Mouse (Mus musculus) neural tube, embryonic 14.5 days (tissue): Measurements from ENCODE around the gene Map4k2. TPM values are rescaled to one million over a fixed set of nuclear protein-coding genes. Genes with fewer than 3 reads are reported as not detected.

Source experiments
- ATAC-seq: fragments of 200-750 bp; cut with Nextera tagmentation; 2 replicates; pipeline ENCODE4 v1.8.0; 2017; ENCODE audit warnings: low read depth, mild to moderate bottlenecking, moderate TSS enrichment, moderate library complexity
- H3K27ac ChIP-seq: fragments of 300-500 bp; sonication (generic); 2 replicates; pipeline ENCODE4 v1.5.1; 2014; ENCODE audit warnings: low read depth, mild to moderate bottlenecking, control low read depth, low read length, moderate library complexity, mixed read lengths
- H3K27me3 ChIP-seq: fragments of 300-500 bp; sonication (generic); 2 replicates; pipeline ENCODE4 v1.6.1; 2014; ENCODE audit warnings: low read length; ENCODE audit not compliant: control insufficient read depth, insufficient read depth
- H3K36me3 ChIP-seq: fragments of 300-500 bp; sonication (generic); 2 replicates; pipeline ENCODE4 v1.6.1; 2014; ENCODE audit warnings: low read length, mixed read lengths; ENCODE audit not compliant: control insufficient read depth, insufficient read depth
- H3K4me1 ChIP-seq: fragments of 300-500 bp; sonication (generic); 2 replicates; pipeline ENCODE4 v1.6.1; 2014; ENCODE audit warnings: low read length; ENCODE audit not compliant: control insufficient read depth, insufficient read depth
- H3K4me2 ChIP-seq: fragments of 300-500 bp; sonication (generic); 2 replicates; pipeline ENCODE4 v1.6.1; 2014; ENCODE audit warnings: mild to moderate bottlenecking, low read depth, low read length, control low read depth
- H3K4me3 ChIP-seq: fragments of 300-500 bp; sonication (generic); 2 replicates; pipeline ENCODE4 v1.5.1; 2014; ENCODE audit warnings: low read depth, low read length, control low read depth, mixed read lengths
- H3K9ac ChIP-seq: fragments of 300-500 bp; sonication (generic); replicated peaks from 2 replicates; pipeline ENCODE4 v1.6.1; 2014; ENCODE audit warnings: low read depth, mild to moderate bottlenecking, control low read depth, low read length, mixed read lengths
- H3K9me3 ChIP-seq: fragments of 300-500 bp; sonication (generic); 2 replicates; pipeline ENCODE4 v1.6.1; 2016; ENCODE audit warnings: low read length; ENCODE audit not compliant: control insufficient read depth
- WGBS: fragments of 180-500 bp; shearing (Covaris S2); extraction: QIAGEN DNeasy Blood & Tissue Kit; methylation state at CpG from one replicate; pipeline ENCODE4 v1.1.7; 2014; 5-methylcytosine and 5-hydroxymethylcytosine counted together
- polyA plus RNA-seq: library from polyadenylated mRNA; unstranded; fragments of >200 nt; fragmentation: Nextera tagmentation; extraction: Ambion mirVana; gene quantifications from 2 replicates; pipeline ENCODE4 v1.2.1, GENCODE M21; 2014

The Map4k2 gene
- polyA plus RNA-seq, 1 experiment from 2014 or later, result 13.3 TPM

DNA sequence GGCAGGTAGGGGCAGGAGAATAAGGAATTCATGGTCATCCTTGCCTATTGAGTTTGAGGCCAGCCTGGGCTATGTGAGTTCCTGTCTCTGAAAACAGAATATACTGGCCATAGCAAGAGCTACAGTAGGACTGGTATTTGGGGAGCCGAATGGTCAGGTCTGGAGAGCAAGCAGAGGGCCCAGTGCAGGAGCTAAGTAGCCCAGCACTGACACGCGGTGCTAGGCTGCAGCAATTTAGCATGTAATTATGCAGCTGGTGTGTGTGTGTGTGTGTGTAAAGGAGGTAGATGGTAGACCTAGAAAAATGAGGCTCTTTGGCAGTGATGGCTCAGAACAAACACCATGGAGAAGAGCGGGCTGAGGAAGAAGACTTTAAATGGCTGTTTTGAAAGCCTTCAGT, 6.7 kb downstream of the Map4k2 start:
- H3K4me3 ChIP-seq, result no peak overlapping the region
- H3K4me2 ChIP-seq, result no peak overlapping the region
- no peak overlapping the region for H3K9ac ChIP-seq
- H3K36me3 ChIP-seq, result peaks cover 22% of the 10 kb centered on the region
- 93% methylated on average over 4 of the region's 4 CpGs for whole genome bisulfite sequencing
- H3K27me3 ChIP-seq, result no peaks in the 10 kb centered on the region
- H3K4me1 ChIP-seq, result no peaks in the 10 kb centered on the region
- no peaks in the 10 kb centered on the region for H3K9me3 ChIP-seq
- no peak overlapping the region for H3K27ac ChIP-seq
- ATAC-seq, result no peak

DNA sequence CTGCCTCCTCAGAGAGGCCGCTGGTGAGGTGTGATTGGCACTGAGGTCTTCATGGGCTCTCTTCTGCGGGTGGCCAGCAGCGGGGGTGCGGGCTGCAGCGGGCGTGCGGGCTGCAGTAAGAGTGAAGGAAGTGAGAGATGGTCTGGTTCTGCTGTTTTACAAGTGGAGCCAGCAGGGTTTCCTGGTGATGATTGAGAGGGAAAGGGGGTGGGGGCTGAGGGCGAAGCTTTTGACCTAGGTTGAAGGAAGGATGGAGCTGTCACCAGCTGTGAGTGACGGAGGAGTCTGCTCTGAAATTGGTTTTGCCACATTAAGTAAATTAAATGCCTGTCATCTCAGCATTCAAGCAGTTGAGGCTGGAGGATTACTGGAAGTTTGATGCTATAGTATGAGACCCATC, 7.8 kb downstream of the Map4k2 start:
- H3K27me3 ChIP-seq, result no peaks in the 10 kb centered on the region
- H3K4me2 ChIP-seq, result no peak overlapping the region
- no peaks in the 10 kb centered on the region for H3K9me3 ChIP-seq
- no peak for ATAC-seq
- H3K27ac ChIP-seq, result no peak overlapping the region
- no peaks in the 10 kb centered on the region for H3K4me1 ChIP-seq
- H3K4me3 ChIP-seq, result no peak overlapping the region
- 52% methylated on average over 9 of the region's 9 CpGs for WGBS
- peaks cover 22% of the 10 kb centered on the region for H3K36me3 ChIP-seq
- H3K9ac ChIP-seq, result no peak overlapping the region

DNA sequence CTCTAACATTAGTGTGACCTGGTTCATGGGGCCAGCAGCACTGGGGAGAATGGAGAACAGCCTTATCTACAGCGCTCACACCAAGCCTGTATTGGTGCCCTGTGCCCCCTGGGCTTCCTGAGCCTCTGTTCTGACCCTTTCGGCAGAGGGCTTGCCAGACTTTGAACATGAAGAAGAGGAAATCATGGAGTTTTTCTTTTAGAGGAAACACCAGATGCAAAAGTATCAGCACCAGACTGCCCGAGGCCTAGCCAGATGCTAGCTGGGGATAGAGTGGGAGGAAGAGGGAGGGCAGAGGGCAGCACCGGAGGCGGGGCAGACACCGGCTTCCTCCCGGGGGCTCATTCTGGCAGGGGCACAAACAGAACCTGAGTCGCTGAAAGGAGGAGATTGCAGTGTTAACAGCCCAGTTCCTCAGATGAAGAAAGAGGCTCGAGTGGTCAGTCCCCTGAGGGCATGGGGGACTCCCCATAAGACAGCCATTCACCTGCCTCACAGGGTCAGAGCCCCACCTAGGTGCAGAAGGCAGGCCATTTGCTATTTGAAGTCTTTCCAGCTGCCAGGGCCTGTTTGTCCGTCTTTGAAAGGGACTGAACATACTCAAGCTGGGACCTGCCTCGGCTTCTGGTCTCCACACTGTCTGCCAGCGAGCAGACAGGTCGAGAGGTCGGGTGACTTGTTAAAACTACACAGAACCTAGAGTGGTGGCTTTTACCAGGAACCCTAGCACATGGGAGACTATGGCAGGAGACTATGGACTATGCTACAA, 8.5 kb downstream of the Map4k2 start:
- no peak for ATAC-seq
- Histone ChIP-seq H3K4me3 (no peak overlapping the region), H3K4me1 (no peaks in the 10 kb centered on the region), H3K36me3 (peaks cover 22% of the 10 kb centered on the region), H3K4me2 (no peak overlapping the region), H3K9me3 (no peaks in the 10 kb centered on the region), H3K9ac (no peak overlapping the region), H3K27ac (no peak overlapping the region), H3K27me3 (no peaks in the 10 kb centered on the region)
- 31% methylated on average over 14 of the region's 14 CpGs for WGBS

DNA sequence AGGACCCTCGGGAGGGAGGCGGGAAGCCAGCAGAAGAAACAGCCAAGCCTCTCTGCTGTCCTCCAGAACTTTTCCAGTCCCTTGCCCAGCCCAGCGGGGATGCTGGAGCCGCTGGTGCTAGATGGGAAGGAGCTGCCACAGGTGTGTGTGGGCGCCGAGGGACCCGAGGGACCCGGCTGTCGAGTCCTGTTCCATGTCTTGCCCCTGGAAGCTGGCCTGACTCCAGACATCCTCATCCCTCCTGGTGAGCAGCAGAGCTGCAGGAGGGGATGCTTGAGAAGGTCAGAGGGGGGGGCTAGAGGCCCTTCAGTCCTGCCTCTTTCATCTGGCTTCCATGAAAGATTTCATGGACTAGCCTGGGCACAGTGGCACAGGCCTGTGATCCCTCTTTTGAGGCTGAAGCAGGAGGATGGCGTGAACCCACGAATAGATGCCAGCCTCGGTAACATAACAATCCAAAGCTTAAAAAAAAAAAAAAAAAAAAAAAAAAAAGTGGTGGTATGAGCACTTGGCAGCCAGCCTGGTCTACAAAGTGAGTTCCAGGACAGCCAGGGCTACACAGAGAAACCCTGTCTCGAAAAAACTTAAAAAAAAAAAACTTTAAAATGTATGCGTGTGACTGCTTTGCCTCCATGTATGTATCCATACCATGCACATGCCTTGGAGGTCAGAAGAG, 10.6 kb downstream of the Map4k2 start:
- 74% methylated on average over 14 of the region's 14 CpGs for WGBS
- ATAC-seq, result no peak

DNA sequence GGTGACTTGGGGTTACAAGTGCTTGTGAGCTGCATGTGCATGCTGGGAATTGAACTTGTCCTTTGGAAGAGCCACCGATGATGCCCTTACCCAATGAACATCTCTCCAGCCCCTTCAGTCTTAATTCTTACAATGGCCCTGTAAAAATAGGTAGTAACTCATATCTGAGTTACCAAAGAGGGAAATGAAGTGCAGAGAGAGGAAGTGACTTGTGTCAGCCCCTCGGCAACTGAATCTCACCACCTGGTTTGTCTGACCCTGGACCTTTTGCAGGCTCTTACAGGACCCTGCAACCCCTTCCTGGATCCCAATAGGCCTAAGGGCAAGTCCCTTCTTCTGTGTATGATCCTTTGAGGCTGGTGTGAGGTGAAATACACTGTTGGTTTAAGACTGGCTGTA, 11.2 kb downstream of the Map4k2 start:
- Histone ChIP-seq H3K27me3 (no peaks in the 10 kb centered on the region), H3K4me2 (no peak overlapping the region), H3K36me3 (peaks cover 3% of the 10 kb centered on the region; the same call in 1 of the 2 replicates), H3K9me3 (no peaks in the 10 kb centered on the region), H3K9ac (no peak overlapping the region), H3K4me1 (no peaks in the 10 kb centered on the region), H3K4me3 (no peak overlapping the region), H3K27ac (no peak overlapping the region)
- ATAC-seq, result no peak
- WGBS, result 87% methylated on average over 2 of the region's 2 CpGs

More for the DNA sequence above, 10.6 kb downstream of the Map4k2 start:
- no peak overlapping the region for H3K27ac ChIP-seq
- H3K4me1 ChIP-seq, result no peaks in the 10 kb centered on the region
- H3K4me3 ChIP-seq, result no peak overlapping the region
- no peak overlapping the region for H3K9ac ChIP-seq
- H3K27me3 ChIP-seq, result no peaks in the 10 kb centered on the region
- no peak overlapping the region for H3K4me2 ChIP-seq
- peaks cover 7% of the 10 kb centered on the region for H3K36me3 ChIP-seq
- no peaks in the 10 kb centered on the region for H3K9me3 ChIP-seq

DNA sequence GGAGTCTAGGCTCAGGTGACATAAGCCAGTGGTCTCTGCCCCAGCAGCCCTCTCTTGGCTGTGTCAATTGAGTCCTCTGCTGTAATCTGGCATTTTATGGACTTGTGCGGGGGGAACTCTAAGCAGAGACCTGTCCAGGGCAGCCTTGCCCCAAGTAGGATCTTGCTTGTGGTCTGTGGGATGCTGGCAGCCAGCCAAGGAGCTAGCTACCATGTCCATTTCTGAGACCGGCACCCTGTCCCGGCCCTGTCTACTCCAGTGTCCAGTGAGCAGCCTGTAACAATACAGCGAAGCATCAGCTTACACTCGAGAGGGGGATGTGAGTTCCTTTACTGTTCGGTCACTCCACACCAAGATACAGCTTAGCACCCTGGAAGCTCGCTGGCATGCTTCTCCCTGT, 13.1 kb downstream of the Map4k2 start:
- Histone ChIP-seq H3K4me1 (no peaks in the 10 kb centered on the region), H3K9ac (no peak overlapping the region), H3K27me3 (no peaks in the 10 kb centered on the region), H3K27ac (no peak overlapping the region), H3K4me3 (no peak overlapping the region), H3K4me2 (no peak overlapping the region), H3K9me3 (no peaks in the 10 kb centered on the region), H3K36me3 (peaks cover 3% of the 10 kb centered on the region; the same call in 1 of the 2 replicates)
- WGBS, result 82% methylated on average over 7 of the region's 7 CpGs
- no peak for ATAC-seq

DNA sequence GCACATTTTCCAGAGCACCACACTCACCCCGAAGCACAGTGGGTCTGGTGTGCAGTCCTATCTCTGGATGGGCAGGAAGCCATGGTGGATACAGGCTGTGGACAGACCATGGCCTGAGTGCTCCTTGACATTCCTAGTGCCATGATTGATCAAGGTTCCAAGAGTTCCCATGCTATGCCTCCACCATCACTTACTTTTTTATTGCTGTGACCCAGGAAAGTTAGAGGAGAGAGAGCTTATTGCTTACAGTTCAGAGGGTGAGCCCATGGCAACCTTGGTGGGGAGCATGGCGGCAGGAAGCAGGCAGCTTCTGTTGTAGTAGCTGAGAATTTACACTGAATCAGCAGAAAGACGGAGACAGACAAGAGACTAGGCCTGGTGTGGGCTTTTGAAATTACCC, 20.4 kb downstream of the Map4k2 start:
- Histone ChIP-seq H3K9ac (no peak overlapping the region), H3K4me1 (peaks cover 17% of the 10 kb centered on the region), H3K9me3 (no peaks in the 10 kb centered on the region), H3K4me3 (no peak overlapping the region), H3K27me3 (peaks cover 3% of the 10 kb centered on the region; the same call in 1 of the 2 replicates), H3K36me3 (peaks cover 12% of the 10 kb centered on the region), H3K4me2 (no peak overlapping the region), H3K27ac (no peak overlapping the region)
- ATAC-seq, result no peak
- WGBS, result 92% methylated on average over 3 of the region's 3 CpGs

DNA sequence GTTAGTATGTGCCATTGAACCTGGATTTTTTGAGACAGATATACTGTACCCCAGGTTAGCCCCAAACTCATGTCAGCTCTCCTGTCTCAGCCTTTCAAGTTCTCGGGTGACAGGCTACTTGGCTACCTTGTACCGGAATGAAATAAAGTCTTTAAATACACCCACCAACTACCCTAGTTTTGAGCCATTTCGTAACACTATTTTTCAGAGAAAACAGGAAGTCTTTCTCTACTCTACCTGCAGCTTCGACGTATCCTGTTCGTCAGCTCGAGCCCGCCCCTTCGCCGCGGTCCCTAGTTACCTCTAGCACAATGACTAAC, 22.1 kb downstream of the Map4k2 start:
- Histone ChIP-seq H3K4me1 (peaks cover 17% of the 10 kb centered on the region), H3K4me3 (peak overlapping the region; percentile 100), H3K9ac (0 out of 2 replicates have a peak overlapping the region, but pooled peaks have one; percentile 99), H3K27me3 (peaks cover 3% of the 10 kb centered on the region; the same call in 1 of the 2 replicates), H3K36me3 (peaks cover 30% of the 10 kb centered on the region), H3K9me3 (no peaks in the 10 kb centered on the region), H3K27ac (peak overlapping the region; percentile 99), H3K4me2 (peak overlapping the region; percentile 44)
- WGBS, result under 1% methylated on average over 11 of the region's 11 CpGs
- ATAC-seq, result no peak
